Mouse (Mus musculus) lung, postnatal 0 days (tissue): Measurements from ENCODE around the gene Setd1b. TPM values are rescaled to one million over a fixed set of nuclear protein-coding genes. Genes with fewer than 3 reads are reported as not detected.

Source experiments
- ATAC-seq: fragments of 200-750 bp; cut with Nextera tagmentation; 2 replicates; pipeline ENCODE4 v1.8.0; 2017; ENCODE audit warnings: moderate library complexity
- DNase-seq: peaks from one replicate; pipeline ENCODE4 v3.0.0-alpha.2; 2016; ENCODE audit warnings: low spot score
- H3K27ac ChIP-seq: fragments of 300-500 bp; sonication (generic); 2 replicates; pipeline ENCODE4 v1.5.1; 2014; ENCODE audit warnings: antibody characterized with exemption, mild to moderate bottlenecking, low read length, mixed read lengths
- H3K27me3 ChIP-seq: fragments of 300-500 bp; sonication (generic); replicated peaks from 2 replicates; pipeline ENCODE4 v1.6.1; 2014; ENCODE audit warnings: low read length, mixed read lengths; ENCODE audit not compliant: insufficient read depth
- H3K36me3 ChIP-seq: fragments of 300-500 bp; sonication (generic); 2 replicates; pipeline ENCODE4 v1.6.1; 2014; ENCODE audit warnings: low read length, mixed read lengths; ENCODE audit not compliant: insufficient read depth
- H3K4me1 ChIP-seq: fragments of 300-500 bp; sonication (generic); 2 replicates; pipeline ENCODE4 v1.6.1; 2014; ENCODE audit warnings: antibody characterized with exemption, low read depth, low read length, mixed read lengths; ENCODE audit not compliant: insufficient read depth
- H3K4me2 ChIP-seq: fragments of 300-500 bp; sonication (generic); replicated peaks from 2 replicates; pipeline ENCODE4 v1.6.1; 2014; ENCODE audit warnings: low read depth, mild to moderate bottlenecking, low read length, moderate library complexity, mixed read lengths
- H3K4me3 ChIP-seq: fragments of 300-500 bp; sonication (generic); 2 replicates; pipeline ENCODE4 v1.5.1; 2014; ENCODE audit warnings: low read depth, low read length
- H3K9ac ChIP-seq: fragments of 300-500 bp; sonication (generic); replicated peaks from 2 replicates; pipeline ENCODE4 v1.6.1; 2014; ENCODE audit warnings: low read depth, mild to moderate bottlenecking
- H3K9me3 ChIP-seq: fragments of 300-500 bp; sonication (generic); 2 replicates; pipeline ENCODE4 v1.6.1; 2016; ENCODE audit warnings: low read length, mixed read lengths
- CTCF ChIP-seq: IDR thresholded peaks from 2 replicates; pipeline ENCODE4 v1.5.1; 2016; ENCODE audit warnings: antibody characterized with exemption, mild to moderate bottlenecking
- EP300 ChIP-seq: IDR thresholded peaks from 2 replicates; pipeline ENCODE4 v1.6.1; 2016; ENCODE audit warnings: antibody characterized with exemption, mild to moderate bottlenecking, control low read depth
- WGBS: fragments of 180-500 bp; shearing (Covaris S2); extraction: QIAGEN DNeasy Blood & Tissue Kit; methylation state at CpG from one replicate; pipeline ENCODE4 v1.1.7; 2014; 5-methylcytosine and 5-hydroxymethylcytosine counted together
- polyA plus RNA-seq: library from polyadenylated mRNA; unstranded; fragments of >200 nt; fragmentation: Nextera tagmentation; extraction: Ambion mirVana; gene quantifications from 2 replicates; pipeline ENCODE4 v1.2.1, GENCODE M21; 2015

The Setd1b gene
- polyA plus RNA-seq, 1 experiment from 2014 or later, result 6.2 TPM

GRCm38 (mm10) chr5:123162942-123163341 lies 20.9 kb downstream of the Setd1b start:
- 77% methylated on average over 9 of the region's 9 CpGs for WGBS
- Histone ChIP-seq H3K4me3 (no peak overlapping the region), H3K4me2 (no peak overlapping the region), H3K9ac (no peak overlapping the region), H3K4me1 (no peaks in the 10 kb centered on the region), H3K27me3 (no peaks in the 10 kb centered on the region), H3K27ac (no peak overlapping the region), H3K36me3 (peaks cover 62% of the 10 kb centered on the region), H3K9me3 (no peaks in the 10 kb centered on the region)
- no peak for TF ChIP-seq EP300
- no peak for TF ChIP-seq CTCF
- ATAC-seq (no peak; the same call in 1 of the 2 replicates), DNase-seq (no peak)

GRCm38 (mm10) chr5:123166437-123166836 lies 24.4 kb downstream of the Setd1b start:
- no peaks in the 10 kb centered on the region for H3K9me3 ChIP-seq
- no peak overlapping the region for H3K9ac ChIP-seq
- TF ChIP-seq CTCF, result no peak
- TF ChIP-seq EP300, result no peak
- no peak overlapping the region for H3K4me3 ChIP-seq
- H3K4me2 ChIP-seq, result no peak overlapping the region
- H3K36me3 ChIP-seq, result peaks cover 36% of the 10 kb centered on the region
- DNase-seq (no peak), ATAC-seq (no peak)
- H3K27me3 ChIP-seq, result no peaks in the 10 kb centered on the region
- no peak overlapping the region for H3K27ac ChIP-seq
- no peaks in the 10 kb centered on the region for H3K4me1 ChIP-seq
- WGBS, result 84% methylated on average over 10 of the region's 10 CpGs

GRCm38 (mm10) chr5:123167591-123167990 lies 25.6 kb downstream of the Setd1b start:
- 65% methylated on average over 5 of the region's 5 CpGs for WGBS
- no peak overlapping the region for H3K4me3 ChIP-seq
- no peak for ATAC-seq
- no peak overlapping the region for H3K9ac ChIP-seq
- no peaks in the 10 kb centered on the region for H3K9me3 ChIP-seq
- peaks cover 25% of the 10 kb centered on the region; the same call in 1 of the 2 replicates for H3K36me3 ChIP-seq
- TF ChIP-seq EP300, result no peak
- no peak for TF ChIP-seq CTCF
- H3K27me3 ChIP-seq, result no peaks in the 10 kb centered on the region
- DNase-seq, result no peak
- no peak overlapping the region for H3K4me2 ChIP-seq
- no peaks in the 10 kb centered on the region for H3K4me1 ChIP-seq
- no peak overlapping the region for H3K27ac ChIP-seq

GRCm38 (mm10) chr5:123169284-123169683 lies 27.3 kb downstream of the Setd1b start, which contains the start of gene Psmd9:
Gene Psmd9, plus strand, starts transcription at chr5:123169413.
- ATAC-seq (no peak), DNase-seq (no peak)
- H3K4me2 ChIP-seq, result no peak within 1 kb of the TSS
- H3K27ac ChIP-seq, result no peak within 1 kb of the TSS
- no peak for TF ChIP-seq EP300
- no peak for TF ChIP-seq CTCF
- H3K9ac ChIP-seq, result no peak within 1 kb of the TSS
- H3K4me3 ChIP-seq, result no peak within 1 kb of the TSS
- WGBS, result 77% methylated on average over 5 of the region's 5 CpGs
- no peaks in the 10 kb centered on the region for H3K4me1 ChIP-seq
- H3K9me3 ChIP-seq, result no peaks in the 10 kb centered on the region
- no peaks in the 10 kb centered on the region for H3K27me3 ChIP-seq
- peaks cover 13% of the 10 kb centered on the region; the same call in 1 of the 2 replicates for H3K36me3 ChIP-seq

GRCm38 (mm10) chr5:123170365-123170764 lies 28.4 kb downstream of the Setd1b start:
- no peak for ATAC-seq
- H3K27me3 ChIP-seq, result no peaks in the 10 kb centered on the region
- H3K4me2 ChIP-seq, result no peak overlapping the region
- no peak overlapping the region for H3K27ac ChIP-seq
- no peaks in the 10 kb centered on the region for H3K4me1 ChIP-seq
- H3K9me3 ChIP-seq, result no peaks in the 10 kb centered on the region
- TF ChIP-seq EP300, result no peak
- TF ChIP-seq CTCF, result no peak
- no peak for DNase-seq
- H3K4me3 ChIP-seq, result no peak overlapping the region
- WGBS, result 75% methylated on average over 9 of the region's 9 CpGs
- H3K36me3 ChIP-seq, result peaks cover 13% of the 10 kb centered on the region; the same call in 1 of the 2 replicates
- H3K9ac ChIP-seq, result no peak overlapping the region

- H3K27ac ChIP-seq, result no peak overlapping the region
- no peaks in the 10 kb centered on the region for H3K9me3 ChIP-seq
- H3K9ac ChIP-seq, result no peak overlapping the region
- peak overlapping the region; percentile 32 for H3K4me2 ChIP-seq
- 0 out of 2 replicates have a peak, but pooled peaks cover 4% of the 10 kb centered on the region for H3K36me3 ChIP-seq
- no peak overlapping the region for H3K4me3 ChIP-seq
- WGBS, result 6% methylated on average over 22 of the region's 22 CpGs
- ATAC-seq (peak; percentile 92), DNase-seq (peak; percentile 96)
- no peaks in the 10 kb centered on the region for H3K4me1 ChIP-seq
- H3K27me3 ChIP-seq, result no peaks in the 10 kb centered on the region
- TF ChIP-seq EP300, result no peak
- peak; percentile 99 for TF ChIP-seq CTCF
Measured at GRCm38 (mm10) chr5:123171646-123172350, 29.8 kb downstream of the Setd1b start.
